Mouse (Mus musculus) neural tube, postnatal 0 days (tissue): ENCODE data around the gene Slc25a16. TPM values are rescaled to one million over a fixed set of nuclear protein-coding genes. Genes with fewer than 3 reads are reported as not detected.

Experiments used
- polyA plus RNA-seq: library from polyadenylated mRNA; unstranded; fragments of >200 nt; fragmentation: Nextera tagmentation; extraction: Ambion mirVana; gene quantifications from 2 replicates; pipeline ENCODE4 v1.2.1, GENCODE M21; 2015

Slc25a16 gene
- polyA plus RNA-seq = 15.2 and 15.3 TPM in 2 replicates

GRCm38 (mm10) chr10:62919925-62920765 is at the start of gene Slc25a16:
Gene Slc25a16 (plus strand): TSS chr10:62920633.

GRCm38 (mm10) chr10:62908896-62909295 is 11.5 kb upstream of the Slc25a16 start, which contains the start of gene Tet1:
Gene Tet1 (minus strand): TSS chr10:62908996.

GRCm38 (mm10) chr10:62946738-62947471 is 26.5 kb downstream of the Slc25a16 start, which contains the start of gene Dna2:
Gene Dna2 (plus strand): TSS chr10:62947026.

GRCm38 (mm10) chr10:62980039-62980954 is 59.9 kb downstream of the Slc25a16 start, which contains the start of gene Rufy2:
Gene Rufy2 (plus strand): TSS chr10:62980223.

Other genes starting within 250 kb of the Slc25a16 start
- gene Stox1, start 194.5 kb upstream of the Slc25a16 start, polyA plus RNA-seq = 3.3 and 5.6 TPM in 2 replicates
- 58.2 and 63.9 TPM in 2 replicates for gene Ccar1, start 128.3 kb upstream of the Slc25a16 start, polyA plus RNA-seq
- 34.6 and 41.2 TPM in 2 replicates for gene Tet1, start 11.6 kb upstream of the Slc25a16 start, polyA plus RNA-seq
- gene Dna2, start 26.4 kb downstream of the Slc25a16 start, polyA plus RNA-seq = 3.0 and 4.4 TPM in 2 replicates
- gene Rufy2, start 59.6 kb downstream of the Slc25a16 start, polyA plus RNA-seq = 62.1 and 64.2 TPM in 2 replicates
- 61.6 and 68.6 TPM in 2 replicates for gene Hnrnph3, start 103.6 kb downstream of the Slc25a16 start, polyA plus RNA-seq
- gene Pbld2, start 103.7 kb downstream of the Slc25a16 start, polyA plus RNA-seq = 0.54 and 0.66 TPM in 2 replicates
- 0.61 and 0.80 TPM in 2 replicates for gene Pbld1, start 139.5 kb downstream of the Slc25a16 start, polyA plus RNA-seq
- gene Atoh7, start 179.0 kb downstream of the Slc25a16 start, polyA plus RNA-seq = 4.4 and 4.9 TPM in 2 replicates